Mouse (Mus musculus): ENCODE measurements around the gene Gp6. TPM values are rescaled to one million over a fixed set of nuclear protein-coding genes. Genes with fewer than 3 reads are reported as not detected.
A peak's percentile ranks its signal among the peaks of the same experiment; 100 is the strongest.
"Not testable (repeated sequence)": the region's sequence is repeated elsewhere in the genome, so short reads cannot be mapped to it uniquely, and the experiment has no call there.

Gene Gp6
- not detected in 2 replicates for polyA plus RNA-seq (2012; ENCODE audit: insufficient read depth, insufficient read length, missing spikeins)

DNA sequence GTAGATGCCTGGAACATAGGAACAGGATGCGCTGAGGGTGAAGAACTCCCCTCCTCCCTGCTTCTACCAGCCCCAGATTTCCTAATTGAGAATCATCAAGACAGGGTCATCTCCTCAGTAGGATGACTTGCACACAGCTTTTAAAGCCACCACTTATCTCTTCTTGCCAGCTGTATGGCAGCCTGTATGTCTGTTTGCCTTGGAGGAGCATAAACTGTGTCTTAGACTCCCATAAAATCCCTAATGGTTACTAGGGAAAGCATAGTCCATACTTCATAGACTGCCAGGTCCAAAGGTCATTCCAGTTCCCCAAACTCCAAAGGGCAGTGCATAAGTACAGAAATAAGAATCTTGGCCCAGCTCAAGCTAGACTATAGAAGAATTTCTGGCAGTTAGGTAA, at the start of gene Gp6:
TSS of gene Gp6 (minus strand) at position 15 of the 400 bp plus-strand sequence.
- H3K4me1 ChIP-seq (ENCODE audit: control insufficient read depth, insufficient read depth, insufficient read length, low read length): no peaks in the 10 kb centered on the region

DNA sequence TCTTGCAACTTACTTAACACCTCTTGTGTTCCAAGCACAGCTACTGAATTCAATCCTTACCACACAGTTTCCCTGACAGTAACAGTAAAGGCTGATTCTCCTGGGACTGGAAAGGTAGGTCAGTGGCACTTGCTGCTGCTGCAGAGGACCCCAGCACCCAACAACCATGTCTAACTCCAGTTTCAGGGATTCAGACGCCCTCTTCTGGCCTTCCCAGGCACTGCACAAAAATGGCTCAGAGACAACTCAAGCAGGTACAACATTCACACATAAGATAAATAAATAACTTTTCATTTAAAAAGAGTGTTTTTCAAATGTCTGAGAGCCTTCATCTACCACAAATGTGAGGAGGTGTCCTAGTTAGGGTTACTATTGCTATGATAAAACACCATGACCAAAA, 49.6 kb upstream of the Gp6 start:
- H3K27ac ChIP-seq (replicated peaks; ENCODE audit: low read depth, low read length): no peak overlapping the region
- peaks cover 2% of the 10 kb centered on the region; the same call in 1 of the 2 replicates for H3K4me1 ChIP-seq (ENCODE audit: control insufficient read depth, insufficient read depth, insufficient read length, low read length)
- no peak overlapping the region for H3K4me3 ChIP-seq (ENCODE audit: insufficient read depth, low read depth, low read length)

More for the DNA sequence above, at the start of gene Gp6:
- no peak within 1 kb of the TSS for H3K4me3 ChIP-seq (ENCODE audit: insufficient read depth, low read depth, low read length)
- no peak within 1 kb of the TSS for H3K27ac ChIP-seq (replicated peaks; ENCODE audit: low read depth, low read length)

DNA sequence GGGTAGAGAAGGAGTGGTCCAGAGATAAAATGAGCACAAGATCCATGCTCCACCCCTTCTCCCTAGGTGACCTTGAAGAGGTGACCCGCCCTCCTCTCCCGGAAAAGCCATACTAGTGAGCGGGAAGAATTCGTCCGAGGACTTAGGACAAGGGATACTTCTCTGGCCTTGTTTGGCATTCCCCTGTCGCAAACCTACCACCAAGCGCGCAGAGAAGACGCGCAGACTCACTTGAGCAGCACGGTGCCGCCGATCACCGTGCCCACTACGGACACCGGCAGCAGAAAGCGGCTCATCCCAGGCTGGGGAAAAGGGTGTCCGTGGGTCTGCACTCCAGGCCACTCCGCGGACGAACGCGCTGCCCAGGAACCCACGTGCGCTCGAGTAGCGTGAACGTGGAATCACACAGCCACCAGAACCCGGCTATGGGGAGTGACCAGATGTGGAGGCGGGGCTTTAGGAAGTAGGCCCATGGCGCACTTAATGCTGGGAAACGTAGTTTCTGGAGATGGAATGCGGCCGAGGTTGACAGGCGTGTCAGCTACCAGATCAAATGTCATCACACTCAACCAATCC, 47.8 kb upstream of the Gp6 start, which contains the start of gene Rdh13:
TSS of gene Rdh13 (minus strand) at position 434 of the 576 bp plus-strand sequence.
- Histone ChIP-seq H3K27ac (replicated peaks; ENCODE audit: low read depth, low read length) (peak within 1 kb of the TSS; percentile 90), H3K4me3 (ENCODE audit: insufficient read depth, low read depth, low read length) (peak within 1 kb of the TSS; percentile 92), H3K4me1 (ENCODE audit: control insufficient read depth, insufficient read depth, insufficient read length, low read length) (peaks cover 2% of the 10 kb centered on the region; the same call in 1 of the 2 replicates)

DNA sequence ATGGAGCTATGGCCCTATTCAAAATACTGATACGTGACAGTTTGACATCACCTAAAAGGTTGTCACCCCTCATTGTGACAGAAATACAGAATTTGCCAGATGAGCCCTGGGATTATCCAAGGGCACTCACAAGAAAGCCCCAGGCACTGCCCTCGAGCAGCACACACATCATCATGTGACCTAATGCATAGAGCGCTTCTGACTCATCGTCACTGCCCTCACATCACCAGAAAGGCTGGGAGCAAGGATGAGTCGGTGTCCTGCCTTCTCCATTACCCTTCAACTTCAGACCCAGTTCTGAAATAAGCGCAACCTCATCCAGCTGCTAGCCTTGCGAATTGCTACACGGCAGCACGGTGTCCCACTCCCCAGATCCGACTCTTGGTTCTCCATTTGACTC, 43.0 kb upstream of the Gp6 start:
- Histone ChIP-seq H3K4me1 (ENCODE audit: control insufficient read depth, insufficient read depth, insufficient read length, low read length) (peaks cover 2% of the 10 kb centered on the region; the same call in 1 of the 2 replicates), H3K4me3 (ENCODE audit: insufficient read depth, low read depth, low read length) (no peak overlapping the region), H3K27ac (replicated peaks; ENCODE audit: low read depth, low read length) (no peak overlapping the region)

DNA sequence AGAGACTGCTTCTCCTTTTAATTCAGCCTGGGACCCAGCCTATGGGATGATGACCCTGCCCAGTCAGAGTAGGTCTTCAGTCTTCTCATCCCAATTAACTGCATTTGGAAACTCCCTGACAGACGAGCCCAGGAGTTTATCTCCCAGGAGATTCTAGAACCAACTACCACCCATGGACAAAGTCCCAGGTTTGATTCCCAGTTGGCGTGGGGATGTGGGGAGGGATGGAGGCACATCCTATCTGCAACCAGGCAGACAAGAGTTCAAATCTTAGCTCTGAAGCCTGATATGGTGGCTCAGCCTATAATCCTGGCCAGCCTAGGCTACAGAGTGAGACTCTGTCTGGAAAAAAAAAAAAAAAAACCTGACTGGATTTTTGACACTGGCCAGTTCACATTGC, 40.2 kb upstream of the Gp6 start:
- Histone ChIP-seq H3K4me1 (ENCODE audit: control insufficient read depth, insufficient read depth, insufficient read length, low read length) (no peaks in the 10 kb centered on the region), H3K27ac (replicated peaks; ENCODE audit: low read depth, low read length) (no peak overlapping the region), H3K4me3 (ENCODE audit: insufficient read depth, low read depth, low read length) (no peak overlapping the region)

DNA sequence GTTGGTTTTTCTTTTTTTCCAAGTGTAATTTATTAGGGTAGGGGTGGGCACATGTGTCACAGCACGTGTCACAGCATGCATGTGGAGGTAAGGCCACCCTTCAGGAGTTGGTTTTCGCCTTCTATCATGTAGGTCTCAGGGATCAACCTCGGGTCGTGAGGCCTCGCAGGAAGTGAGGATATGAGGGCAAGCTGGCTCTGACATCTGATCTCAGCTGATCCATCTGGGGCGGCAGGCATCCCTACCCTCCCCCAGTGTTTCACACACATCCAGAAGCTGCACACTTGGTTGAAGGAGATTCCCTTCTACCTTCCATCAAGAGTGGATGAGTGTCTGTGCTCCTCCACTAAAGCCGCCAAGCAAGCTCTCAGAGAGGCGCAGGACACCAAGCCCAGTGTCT, 34.5 kb upstream of the Gp6 start:
- Histone ChIP-seq H3K4me1 (ENCODE audit: control insufficient read depth, insufficient read depth, insufficient read length, low read length) (no peaks in the 10 kb centered on the region), H3K27ac (replicated peaks; ENCODE audit: low read depth, low read length) (no peak overlapping the region), H3K4me3 (ENCODE audit: insufficient read depth, low read depth, low read length) (no peak overlapping the region)

DNA sequence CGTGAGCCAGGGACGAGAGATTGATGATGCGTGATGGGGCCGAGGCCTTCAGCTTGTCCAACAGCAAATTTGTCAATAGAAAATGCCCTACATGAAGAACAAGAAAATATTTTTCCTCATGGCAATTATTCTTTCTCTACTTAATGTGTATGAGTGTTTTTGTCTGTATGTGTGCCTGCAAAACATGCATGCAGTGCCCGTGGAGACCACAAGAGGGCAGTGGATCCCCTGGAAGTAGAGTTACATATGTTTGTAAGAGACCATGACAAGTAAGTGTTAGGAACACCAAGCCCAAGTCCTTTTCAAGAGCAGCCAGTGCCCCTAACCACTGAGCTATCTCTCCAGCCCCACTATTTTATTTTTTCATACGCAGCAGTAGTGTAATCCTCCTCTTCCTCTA, 34.0 kb upstream of the Gp6 start:
- H3K4me3 ChIP-seq (ENCODE audit: insufficient read depth, low read depth, low read length): no peak overlapping the region
- no peaks in the 10 kb centered on the region for H3K4me1 ChIP-seq (ENCODE audit: control insufficient read depth, insufficient read depth, insufficient read length, low read length)

DNA sequence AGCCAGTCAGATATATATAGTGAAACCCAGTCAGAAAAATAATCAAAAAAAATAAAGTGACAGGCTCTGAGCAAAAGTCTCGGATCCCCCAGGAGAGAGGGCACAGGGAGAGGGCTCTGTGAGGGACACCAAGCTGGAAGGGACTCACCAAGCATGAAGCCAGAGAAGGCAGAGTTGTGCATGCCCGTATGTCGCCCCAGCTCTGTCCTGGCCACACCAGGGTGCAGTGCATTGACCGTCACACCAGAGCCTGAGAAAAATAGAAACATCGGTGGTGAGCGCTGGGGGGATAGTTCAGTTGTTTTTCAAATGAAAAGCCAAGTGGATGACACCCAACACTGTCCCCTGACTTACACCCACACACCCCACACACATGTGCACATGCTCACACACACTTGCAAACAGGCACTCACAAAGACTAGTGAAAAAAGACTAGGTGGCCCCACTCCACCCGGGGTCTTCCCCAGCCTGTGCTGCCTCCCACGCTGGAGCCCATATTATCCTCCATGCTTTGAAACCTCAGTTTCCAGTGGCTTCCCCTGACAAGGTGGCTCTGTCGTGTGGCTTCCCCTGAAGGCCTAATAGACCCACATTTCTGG, 32.8 kb upstream of the Gp6 start:
- H3K4me1 ChIP-seq (ENCODE audit: control insufficient read depth, insufficient read depth, insufficient read length, low read length): no peaks in the 10 kb centered on the region
- no peak overlapping the region for H3K27ac ChIP-seq (replicated peaks; ENCODE audit: low read depth, low read length)
- no peak overlapping the region for H3K4me3 ChIP-seq (ENCODE audit: insufficient read depth, low read depth, low read length)

More for the DNA sequence above, 34.0 kb upstream of the Gp6 start:
- no peak overlapping the region for H3K27ac ChIP-seq (replicated peaks; ENCODE audit: low read depth, low read length)

DNA sequence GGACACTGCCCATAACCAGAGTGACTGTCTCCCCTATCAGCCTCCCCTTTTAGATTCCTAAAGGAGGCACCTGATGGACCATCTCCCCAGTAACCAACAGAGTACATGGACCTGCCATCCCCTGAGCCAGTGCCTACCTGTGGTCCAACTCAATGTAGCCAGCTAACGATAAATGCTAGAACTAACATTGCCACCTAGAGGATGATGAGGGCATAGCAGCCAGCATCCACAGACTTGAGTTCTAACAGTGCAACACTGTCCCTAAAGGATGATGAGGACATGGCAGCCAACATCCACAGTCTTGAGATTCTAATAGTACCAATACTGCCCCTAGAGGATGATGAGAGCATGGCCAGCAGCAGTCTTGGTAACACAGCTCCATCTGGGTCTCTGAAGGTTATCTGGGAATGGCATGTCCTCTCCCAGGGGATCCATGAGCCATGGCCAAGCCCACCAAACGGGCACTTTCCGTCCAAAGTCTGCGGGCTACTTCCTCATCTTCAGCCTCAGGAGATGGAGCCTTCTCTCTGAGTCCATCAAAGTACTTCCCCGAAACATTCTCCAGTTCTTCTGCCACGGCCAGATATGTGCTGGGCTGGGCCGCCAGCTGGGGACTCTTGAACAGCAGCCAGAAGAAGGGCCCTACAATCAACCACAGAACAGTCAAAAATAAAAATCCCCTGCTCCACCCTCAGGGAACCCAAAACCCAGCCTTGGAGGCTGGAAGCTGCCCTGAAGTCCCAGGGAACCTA, 29.8 kb upstream of the Gp6 start:
- no peak overlapping the region for H3K4me3 ChIP-seq (ENCODE audit: insufficient read depth, low read depth, low read length)
- H3K4me1 ChIP-seq (ENCODE audit: control insufficient read depth, insufficient read depth, insufficient read length, low read length): no peaks in the 10 kb centered on the region
- no peak overlapping the region for H3K27ac ChIP-seq (replicated peaks; ENCODE audit: low read depth, low read length)

DNA sequence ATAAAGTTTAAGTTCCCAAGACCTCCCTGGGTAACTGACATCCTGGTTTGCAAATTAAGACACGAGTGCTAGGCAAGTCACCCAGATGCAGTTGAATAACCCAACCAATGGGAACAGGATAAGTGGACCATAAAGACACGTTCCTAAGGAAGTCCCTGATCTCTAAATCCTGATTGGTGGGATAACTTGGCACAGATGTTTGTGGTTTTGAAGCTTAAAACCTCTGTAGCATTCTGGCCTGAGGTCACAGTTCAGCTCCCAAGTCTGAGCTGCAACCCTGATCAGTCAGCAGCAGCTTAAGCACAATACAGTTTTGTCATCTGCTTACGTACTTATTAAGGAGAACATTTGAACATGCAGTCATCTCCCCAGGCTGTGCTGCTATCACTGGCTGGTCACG, 22.7 kb upstream of the Gp6 start:
- Histone ChIP-seq H3K4me3 (ENCODE audit: insufficient read depth, low read depth, low read length) (no peak overlapping the region), H3K4me1 (ENCODE audit: control insufficient read depth, insufficient read depth, insufficient read length, low read length) (no peaks in the 10 kb centered on the region), H3K27ac (replicated peaks; ENCODE audit: low read depth, low read length) (no peak overlapping the region)

DNA sequence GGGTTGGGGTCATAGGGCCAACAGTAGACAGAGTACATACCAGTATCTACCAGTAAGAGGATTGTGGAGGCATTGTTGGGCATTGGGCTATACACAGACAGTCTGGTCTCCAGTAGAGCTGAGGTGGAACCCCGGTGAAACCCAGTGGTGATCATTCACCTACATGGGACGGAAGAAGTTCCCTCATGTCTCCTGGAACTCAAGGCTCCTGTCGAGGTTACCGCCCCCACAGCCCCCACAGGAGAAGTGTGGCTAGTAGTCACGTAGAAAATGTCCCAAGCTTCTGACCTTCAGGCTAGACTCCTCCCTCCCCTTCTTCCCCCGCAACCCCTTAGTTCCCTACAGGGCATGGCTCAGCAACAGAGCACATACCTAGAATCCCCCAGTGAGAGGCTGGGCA, 22.1 kb upstream of the Gp6 start:
- H3K27ac ChIP-seq (replicated peaks; ENCODE audit: low read depth, low read length): no peak overlapping the region
- no peak overlapping the region for H3K4me3 ChIP-seq (ENCODE audit: insufficient read depth, low read depth, low read length)
- no peaks in the 10 kb centered on the region for H3K4me1 ChIP-seq (ENCODE audit: control insufficient read depth, insufficient read depth, insufficient read length, low read length)

DNA sequence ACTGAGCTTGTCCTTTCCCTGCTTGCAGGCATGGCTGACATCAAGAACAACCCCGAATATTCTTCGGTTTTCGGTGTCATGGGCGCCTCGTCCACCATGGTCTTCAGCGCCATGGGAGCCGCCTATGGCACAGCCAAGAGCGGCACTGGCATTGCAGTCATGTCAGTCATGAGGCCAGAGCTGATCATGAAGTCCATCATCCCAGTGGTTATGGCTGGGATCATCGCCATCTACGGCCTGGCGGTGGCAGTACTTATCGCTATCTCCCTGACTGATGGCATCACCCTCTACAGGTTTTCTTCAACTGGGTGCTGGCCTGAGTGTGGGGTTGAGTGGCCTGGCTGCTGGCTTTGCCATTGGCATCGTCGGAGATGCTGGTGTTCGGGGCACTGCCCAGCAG, 14.9 kb upstream of the Gp6 start:
- H3K4me3 ChIP-seq (ENCODE audit: insufficient read depth, low read depth, low read length); H3K27ac ChIP-seq (replicated peaks; ENCODE audit: low read depth, low read length); H3K4me1 ChIP-seq (ENCODE audit: control insufficient read depth, insufficient read depth, insufficient read length, low read length): not testable (repeated sequence)

DNA sequence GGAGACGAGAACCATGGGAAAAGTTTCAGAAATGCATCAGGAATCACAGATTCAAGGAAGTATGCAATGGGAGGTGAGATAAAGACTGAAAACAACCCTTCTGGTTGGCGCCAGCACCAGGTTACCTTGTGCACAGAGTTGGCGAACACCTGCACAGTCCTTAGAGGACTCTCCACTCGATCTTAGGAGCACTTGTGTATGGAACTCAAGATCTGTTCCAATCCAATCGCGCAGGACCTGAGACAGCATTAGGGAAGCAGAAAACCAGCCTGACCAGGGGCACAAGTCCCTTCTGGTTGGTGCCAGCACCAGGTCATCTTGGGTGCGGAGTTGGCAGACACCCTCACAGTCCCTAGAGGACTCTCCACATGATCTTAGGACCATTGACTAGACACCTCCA, 24.0 kb downstream of the Gp6 start:
- Histone ChIP-seq H3K4me3 (ENCODE audit: insufficient read depth, low read depth, low read length) (no peak overlapping the region), H3K27ac (replicated peaks; ENCODE audit: low read depth, low read length) (no peak overlapping the region), H3K4me1 (ENCODE audit: control insufficient read depth, insufficient read depth, insufficient read length, low read length) (no peaks in the 10 kb centered on the region)

DNA sequence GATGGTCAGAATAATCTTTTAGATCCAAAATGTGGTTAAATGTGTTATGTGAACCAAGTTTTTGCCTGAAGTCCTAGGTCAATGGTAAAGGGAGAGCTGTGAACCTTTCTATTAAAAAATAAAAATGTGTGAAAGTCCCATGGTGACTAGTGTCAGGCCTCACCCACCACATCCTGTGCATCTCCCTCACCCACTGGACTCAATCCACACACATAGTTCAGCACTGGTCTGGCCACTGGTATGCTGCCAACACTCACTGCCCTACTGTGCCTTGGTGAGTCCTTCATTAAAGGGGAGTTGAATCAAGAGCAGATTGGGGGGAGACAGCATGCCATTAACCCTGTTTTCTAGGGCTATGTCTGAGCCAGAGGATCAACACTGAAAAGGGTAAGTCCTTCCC, 60.0 kb downstream of the Gp6 start, which contains the start of gene Ncr1:
TSS of gene Ncr1 (plus strand) at position 216 of the 400 bp plus-strand sequence.
- Histone ChIP-seq H3K4me3 (ENCODE audit: insufficient read depth, low read depth, low read length) (no peak within 1 kb of the TSS), H3K27ac (replicated peaks; ENCODE audit: low read depth, low read length) (no peak within 1 kb of the TSS), H3K4me1 (ENCODE audit: control insufficient read depth, insufficient read depth, insufficient read length, low read length) (no peaks in the 10 kb centered on the region)

DNA sequence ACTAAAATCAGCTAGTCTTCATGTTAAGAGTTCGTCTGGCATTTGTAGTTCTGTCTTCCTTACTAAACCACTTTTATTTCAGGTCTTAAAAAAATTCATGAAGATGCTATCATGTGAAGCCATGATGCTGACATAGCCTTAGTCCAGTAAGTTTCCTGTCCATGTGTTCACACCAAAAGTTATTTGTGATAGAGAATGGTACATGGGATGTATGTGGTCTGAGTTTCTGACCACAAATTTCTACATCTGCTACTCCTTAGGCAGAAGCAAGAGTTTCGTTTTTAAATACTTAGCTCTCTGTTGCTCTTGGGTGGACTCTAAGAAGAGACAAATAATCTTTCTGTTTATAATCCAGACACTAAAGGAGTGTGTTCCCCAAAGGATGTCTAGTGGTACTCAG, 74.2 kb downstream of the Gp6 start:
- Histone ChIP-seq H3K4me1 (ENCODE audit: control insufficient read depth, insufficient read depth, insufficient read length, low read length) (no peaks in the 10 kb centered on the region), H3K27ac (replicated peaks; ENCODE audit: low read depth, low read length) (no peak overlapping the region), H3K4me3 (ENCODE audit: insufficient read depth, low read depth, low read length) (no peak overlapping the region)
